Comparison of ENCODE assay signal across 14 mouse cellular contexts in genomic region chr14:24616306-24617125, GRCm38 (mm10).
A peak's percentile ranks its signal among the peaks of the same experiment; 100 is the strongest.
DNase-seq lines count a peak whose midpoint lies in the region; ATAC-seq and TF ChIP-seq lines count a peak whose summit lies in the region.
"Had no signal": no experiment of that assay in that cellular context is flagged by ENCODE, and none has a peak within 500 bp of the region (broad histone marks: within the 10 kb centered on the region; RNA-seq: fewer than 3 reads in every experiment).

No protein-coding gene starts in this region.

- peak; percentile 5 for DNase-seq in lung, postnatal 10 days
- no peak for DNase-seq in lung, postnatal 36 days
- peak; percentile 61 for DNase-seq in forebrain, embryonic 14.5 days (ENCODE audit: low spot score)
- DNase-seq in hindbrain, postnatal 0 days (ENCODE audit: low spot score), result peak; percentile 43
- DNase-seq in adrenal gland, postnatal 36 days, result no peak
- DNase-seq in thymus, postnatal 10 days (ENCODE audit: low spot score in 2 of 2), result no peak
- DNase-seq: adrenal gland, postnatal 10 days; cerebellum, adult 18-20 months; liver, postnatal 0 days; right cerebral cortex, postnatal 4 days had no signal

- H3K36me3 ChIP-seq in forebrain, embryonic 14.5 days (ENCODE audit: control insufficient read depth, insufficient read depth, low read length), result no peaks in the 10 kb centered on the region
- H3K36me3 ChIP-seq in hindbrain, postnatal 0 days (ENCODE audit: insufficient read depth, low read length), result no peaks in the 10 kb centered on the region
- H3K36me3 ChIP-seq: embryonic facial prominence, embryonic 15.5 days; heart, embryonic 13.5 days; limb, embryonic 10.5 days had no signal

- peak overlapping the region; percentile 56 for H3K9ac ChIP-seq in forebrain, embryonic 14.5 days (ENCODE audit: low read length)
- H3K9ac ChIP-seq in hindbrain, postnatal 0 days (replicated peaks; ENCODE audit: low read length), result peak overlapping the region; percentile 33; the same call in 1 of the 2 replicates
- H3K9ac ChIP-seq: embryonic facial prominence, embryonic 15.5 days; heart, embryonic 13.5 days; liver, postnatal 0 days had no signal

- H3K4me2 ChIP-seq in forebrain, embryonic 14.5 days (ENCODE audit: low read length), result peak overlapping the region; percentile 31
- no peak overlapping the region for H3K4me2 ChIP-seq in hindbrain, postnatal 0 days (ENCODE audit: low read depth, low read length)
- H3K4me2 ChIP-seq: embryonic facial prominence, embryonic 15.5 days; heart, embryonic 13.5 days had no signal

- peak; percentile 14; the same call in 1 of the 2 replicates for ATAC-seq in forebrain, embryonic 14.5 days
- no peak; the same call in 1 of the 2 replicates for ATAC-seq in hindbrain, postnatal 0 days
- ATAC-seq: liver, postnatal 0 days had no signal

- no peak overlapping the region for H3K4me3 ChIP-seq in forebrain, embryonic 14.5 days (ENCODE audit: low read depth, low read length)
- no peak overlapping the region for H3K4me3 ChIP-seq in hindbrain, postnatal 0 days (ENCODE audit: low read length)
- no peak overlapping the region for H3K4me3 ChIP-seq in olfactory bulb, adult 2 months (ENCODE audit: insufficient read depth, low read depth, low read length)
- H3K4me3 ChIP-seq: embryonic facial prominence, embryonic 15.5 days; heart, embryonic 13.5 days; limb, embryonic 10.5 days had no signal

- H3K4me1 ChIP-seq in forebrain, embryonic 14.5 days (ENCODE audit: control insufficient read depth, insufficient read depth, low read length), result peaks cover 51% of the 10 kb centered on the region
- H3K4me1 ChIP-seq in hindbrain, postnatal 0 days (ENCODE audit: insufficient read depth, low read length), result peaks cover 39% of the 10 kb centered on the region
- H3K4me1 ChIP-seq in olfactory bulb, adult 2 months (ENCODE audit: control insufficient read depth, insufficient read depth, low read length), result peaks cover 27% of the 10 kb centered on the region
- H3K4me1 ChIP-seq: embryonic facial prominence, embryonic 15.5 days had no signal

- H3K27me3 ChIP-seq in forebrain, embryonic 14.5 days (replicated peaks; ENCODE audit: control insufficient read depth, insufficient read depth, low read length), result no peaks in the 10 kb centered on the region
- H3K27me3 ChIP-seq in hindbrain, postnatal 0 days (ENCODE audit: insufficient read depth, low read length), result no peaks in the 10 kb centered on the region
- H3K27me3 ChIP-seq: embryonic facial prominence, embryonic 15.5 days had no signal

- TF ChIP-seq POLR2A in olfactory bulb, adult 2 months (IDR thresholded peaks at IDR 0.05; ENCODE audit: insufficient read depth, low read depth, low read length), result no peak

- 8% methylated on average over 10 of the region's 10 CpGs for WGBS in forebrain, embryonic 14.5 days
- 11% methylated on average over 10 of the region's 10 CpGs for WGBS in hindbrain, postnatal 0 days
- 49% methylated on average over 10 of the region's 10 CpGs for WGBS in olfactory bulb, adult 2 months

- no peaks in the 10 kb centered on the region for H3K9me3 ChIP-seq in forebrain, embryonic 14.5 days (replicated peaks; ENCODE audit: control insufficient read depth, low read length)
- no peaks in the 10 kb centered on the region for H3K9me3 ChIP-seq in hindbrain, postnatal 0 days (ENCODE audit: low read length)
- H3K9me3 ChIP-seq: embryonic facial prominence, embryonic 15.5 days; heart, embryonic 13.5 days; limb, embryonic 10.5 days had no signal

- H3K27ac ChIP-seq in forebrain, embryonic 14.5 days (ENCODE audit: low read depth, low read length), result peak overlapping the region; percentile 99
- H3K27ac ChIP-seq in hindbrain, postnatal 0 days, result peak overlapping the region; percentile 94
- 0 out of 2 replicates have a peak overlapping the region, but pooled peaks have one; percentile 12 for H3K27ac ChIP-seq in olfactory bulb, adult 2 months (ENCODE audit: insufficient read depth, low read depth, low read length)
- H3K27ac ChIP-seq: embryonic facial prominence, embryonic 15.5 days; heart, embryonic 13.5 days; limb, embryonic 10.5 days had no signal

- TF ChIP-seq CTCF in hindbrain, postnatal 0 days (IDR thresholded peaks at IDR 0.05; ENCODE audit: low read depth), result no peak
- no peak for TF ChIP-seq CTCF in olfactory bulb, adult 2 months (IDR thresholded peaks at IDR 0.05; ENCODE audit: insufficient read depth, low read depth, low read length)

Comparison
In these comparisons a context has a peak if more than half of its experiments do, and no peak if none do; other contexts are left out.
1. DNase-seq: peak in lung, postnatal 10 days (single experiment), forebrain, embryonic 14.5 days (single experiment) and hindbrain, postnatal 0 days (single experiment); none in lung, postnatal 36 days (single experiment), adrenal gland, postnatal 36 days (0 of 2) and thymus, postnatal 10 days (0 of 2).
2. H3K27ac ChIP-seq: peak in every context shown above with its lines; median percentile 99 in forebrain, embryonic 14.5 days; 94 in hindbrain, postnatal 0 days; 12 in olfactory bulb, adult 2 months.